In the genomic region with DNA sequence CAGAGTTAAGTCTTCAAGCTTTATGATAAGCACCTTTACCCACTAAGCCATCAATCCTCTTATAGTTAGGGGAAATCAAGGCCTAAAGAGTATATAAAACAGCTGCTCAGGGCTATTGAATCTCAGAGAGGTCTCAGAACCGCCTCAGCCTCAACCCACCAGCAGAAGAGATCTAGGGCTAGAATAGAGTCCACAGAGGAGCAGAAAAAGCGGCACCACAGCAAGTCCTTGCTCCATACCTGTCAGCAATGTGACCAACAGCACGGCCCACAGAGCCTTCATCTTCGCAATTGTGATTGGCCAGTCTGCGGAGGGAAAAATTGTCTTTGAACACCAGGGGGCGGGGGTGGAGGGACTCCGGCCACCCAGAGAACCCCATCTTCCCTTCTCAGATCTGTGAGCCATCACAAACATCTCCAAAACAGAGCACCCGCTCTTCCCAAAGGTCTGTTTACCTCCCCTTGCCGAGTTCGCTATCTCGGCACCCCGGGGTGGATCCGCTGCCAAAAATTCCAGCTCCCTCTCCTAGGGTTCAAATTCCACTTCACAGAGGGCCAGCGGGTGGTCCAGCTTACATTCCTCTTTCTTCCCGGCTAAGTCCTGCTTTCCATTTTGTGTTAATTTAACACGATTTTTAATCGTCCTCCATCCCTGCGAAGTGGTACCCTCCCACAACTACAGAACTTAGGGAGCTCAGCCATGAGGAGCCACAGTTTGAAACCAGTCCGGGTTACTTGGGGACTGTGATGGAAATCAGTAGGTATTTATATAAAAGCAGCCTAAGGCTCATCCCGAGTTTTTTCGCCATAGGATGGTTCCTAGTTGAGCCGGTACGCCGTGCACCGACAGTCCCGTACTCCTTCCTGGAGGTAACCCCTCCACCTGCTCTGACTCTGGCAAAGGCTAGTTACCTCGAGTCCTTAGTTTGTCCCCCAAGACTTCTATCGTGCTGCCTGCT, we compare ENCODE assay signal across 8 mouse cellular contexts. TPM values are rescaled to one million over a fixed set of nuclear protein-coding genes. Genes with fewer than 3 reads are reported as not detected.
DNase-seq lines count a peak whose midpoint lies in the region; ATAC-seq and TF ChIP-seq lines count a peak whose summit lies in the region.

No protein-coding gene starts in this region.

- TF ChIP-seq RAD21 in CH12.LX (IDR thresholded peaks at IDR 0.05; ENCODE audit: low read depth, low read length): no peak

- peak; percentile 1; the same call in 1 of the 2 replicates for TF ChIP-seq POLR2A in CH12.LX (IDR thresholded peaks at IDR 0.05; ENCODE audit: low read depth, low read length)
- TF ChIP-seq POLR2A in bone marrow, adult 2 months (IDR thresholded peaks at IDR 0.05; ENCODE audit: borderline replicate concordance, control insufficient read depth, low read depth, low read length): no peak
- TF ChIP-seq POLR2A in limb, embryonic 14.5 days (IDR thresholded peaks at IDR 0.05; ENCODE audit: borderline replicate concordance, extremely low read depth, insufficient read depth, insufficient read length): no peak

- WGBS in bone marrow, adult 2 months: 6% methylated on average over 28 of the region's 28 CpGs
- WGBS in heart, embryonic 16.5 days: 4% methylated on average over 28 of the region's 28 CpGs
- WGBS in limb, embryonic 14.5 days: 3% methylated on average over 28 of the region's 28 CpGs

- TF ChIP-seq EP300 in CH12.LX (IDR thresholded peaks at IDR 0.05; ENCODE audit: low read length): no peak

- no peak for ATAC-seq in heart, embryonic 16.5 days (replicated peaks; ENCODE audit: extremely low read depth, insufficient read depth, low FRiP score)
- ATAC-seq in limb, embryonic 14.5 days (ENCODE audit: low FRiP score, low read depth): no peak

- H3K27ac ChIP-seq in CH12.LX (ENCODE audit: insufficient read depth, low read depth): no peak overlapping the region
- H3K27ac ChIP-seq in bone marrow, adult 2 months (ENCODE audit: control insufficient read depth, insufficient read depth, low read depth, low read length, poor library complexity): peak overlapping the region; percentile 73; the same call in 1 of the 2 replicates
- H3K27ac ChIP-seq in heart, embryonic 16.5 days (ENCODE audit: low read length): peak overlapping the region; percentile 84
- no peak overlapping the region for H3K27ac ChIP-seq in limb, embryonic 14.5 days (replicated peaks; ENCODE audit: low read depth, low read length)

- H3K4me3 ChIP-seq in CH12.LX (replicated peaks in 1 of 3; ENCODE audit: low read depth in 2 of 3, low read length in 2 of 3, poor library complexity in 1 of 3): no peak overlapping the region
- peak overlapping the region; percentile 19 for H3K4me3 ChIP-seq in bone marrow, adult 2 months (replicated peaks; ENCODE audit: control insufficient read depth, low read depth, low read length)
- peak overlapping the region; percentile 60 for H3K4me3 ChIP-seq in heart, embryonic 16.5 days (ENCODE audit: low read length)
- peak overlapping the region; percentile 31 for H3K4me3 ChIP-seq in limb, embryonic 14.5 days (replicated peaks; ENCODE audit: low read length)

- no peak for TF ChIP-seq CTCF in CH12.LX (conservative IDR thresholded peaks at IDR 0.05 in 1 of 2, IDR thresholded peaks at IDR 0.05 in 1 of 2; ENCODE audit: low read depth in 2 of 2, low read length in 2 of 2)
- TF ChIP-seq CTCF in bone marrow, adult 2 months (IDR thresholded peaks at IDR 0.05; ENCODE audit: control insufficient read depth, insufficient read depth, low read length): no peak

- H3K4me2 ChIP-seq in CH12.LX (ENCODE audit: insufficient read depth, low read depth, poor library complexity, severe bottlenecking): no peak overlapping the region
- H3K4me2 ChIP-seq in heart, embryonic 16.5 days (ENCODE audit: low read depth, low read length): peak overlapping the region; percentile 81
- peak overlapping the region; percentile 73 for H3K4me2 ChIP-seq in limb, embryonic 14.5 days (replicated peaks; ENCODE audit: low read depth, low read length, severe bottlenecking)

- dilution Hi-C loops in CH12.LX (cut with MboI; ENCODE audit: extremely low pct_ligation_motif_present, extremely low pct_unique_long_range_greater_than_20kb, low sequenced_read_pairs): no loop called here

- no peaks in the 10 kb centered on the region for H3K79me2 ChIP-seq in CH12.LX (replicated peaks; ENCODE audit: control insufficient read depth, extremely low read depth, insufficient read depth, poor library complexity, severe bottlenecking)

- H3K36me3 ChIP-seq in CH12.LX (replicated peaks in 1 of 2; ENCODE audit: control insufficient read depth in 1 of 2, insufficient read depth in 1 of 2, low read length in 1 of 2): peaks cover 41 to 63% of the 10 kb centered on the region in 2 experiments
- peaks cover 14% of the 10 kb centered on the region for H3K36me3 ChIP-seq in heart, embryonic 16.5 days (ENCODE audit: control insufficient read depth, insufficient read depth)
- peaks cover 15% of the 10 kb centered on the region for H3K36me3 ChIP-seq in limb, embryonic 14.5 days (ENCODE audit: control insufficient read depth, insufficient read depth, low read length)

- in situ Hi-C loops in CH12.LX (cut with MboI; ENCODE audit: low pct_ligation_motif_present, low pct_unique_long_range_greater_than_20kb, low sequenced_read_pairs): no loop called here

- peaks cover 5% of the 10 kb centered on the region for H3K9me3 ChIP-seq in CH12.LX (replicated peaks; ENCODE audit: low read length)
- no peaks in the 10 kb centered on the region for H3K9me3 ChIP-seq in heart, embryonic 16.5 days (replicated peaks; ENCODE audit: control insufficient read depth, low read length)
- H3K9me3 ChIP-seq in limb, embryonic 14.5 days (ENCODE audit: control insufficient read depth, low read length): no peaks in the 10 kb centered on the region; the same call in 1 of the 2 replicates

- no peak for DNase-seq in CH12.LX (ENCODE audit: extremely low read depth)
- DNase-seq in limb, embryonic 14.5 days (ENCODE audit: low spot score): peak; percentile 15
- peak; percentile 55 for DNase-seq in neural tube, embryonic 10.5 days (ENCODE audit: extremely low spot score, low spot score)
- no peak for DNase-seq in frontal cortex, postnatal 36 days (ENCODE audit: low spot score in 2 of 2)
- no peak for DNase-seq in layer of hippocampus, adult 11-12 months (ENCODE audit: low spot score)
- no peak for DNase-seq in spleen, postnatal 14 days (ENCODE audit: low spot score in 2 of 2)

- peaks cover 6 to 35% of the 10 kb centered on the region in 2 experiments; a peak in 3 of 4 replicates for H3K4me1 ChIP-seq in CH12.LX (ENCODE audit: control insufficient read depth in 1 of 2, insufficient read depth in 2 of 2)
- H3K4me1 ChIP-seq in bone marrow, adult 2 months (ENCODE audit: control insufficient read depth, insufficient read depth, low read length): peaks cover 7% of the 10 kb centered on the region
- H3K4me1 ChIP-seq in heart, embryonic 16.5 days (ENCODE audit: control insufficient read depth, insufficient read depth, low read length): peaks cover 42% of the 10 kb centered on the region
- peaks cover 16% of the 10 kb centered on the region for H3K4me1 ChIP-seq in limb, embryonic 14.5 days (ENCODE audit: control insufficient read depth, insufficient read depth, low read length)

- H3K27me3 ChIP-seq in CH12.LX (replicated peaks): no peaks in the 10 kb centered on the region
- H3K27me3 ChIP-seq in heart, embryonic 16.5 days (ENCODE audit: control insufficient read depth, insufficient read depth, low read length): no peaks in the 10 kb centered on the region
- no peaks in the 10 kb centered on the region for H3K27me3 ChIP-seq in limb, embryonic 14.5 days (ENCODE audit: control insufficient read depth, insufficient read depth, low read length)

- no peak overlapping the region for H3K9ac ChIP-seq in CH12.LX (ENCODE audit: insufficient read depth, low read depth)
- H3K9ac ChIP-seq in heart, embryonic 16.5 days (ENCODE audit: low read length): peak overlapping the region; percentile 71
- H3K9ac ChIP-seq in limb, embryonic 14.5 days (ENCODE audit: low read depth, low read length, severe bottlenecking): peak overlapping the region; percentile 53

RNA-seq across cellular contexts. Expression of gene Apoe, which starts 0.8 kb away (rescaled TPM):
- 10.0 and 10.5 TPM in 2 replicates for total RNA-seq in CH12.LX (2012; rRNA removed)
- total RNA-seq in CH12.LX (2014; rRNA removed): 6.2 and 6.4 TPM in 2 replicates
- polyA plus RNA-seq in CH12.LX (2012; ENCODE audit: insufficient read length, low read depth): 16.7 and 21.4 TPM in 2 replicates
- 205 and 422 TPM in 2 replicates for polyA plus RNA-seq in bone marrow, adult 2 months (2011; ENCODE audit: insufficient read depth, insufficient read length, low replicate concordance, missing spikeins)
- 588 and 662 TPM in 2 replicates for polyA plus RNA-seq in heart, embryonic 16.5 days (2015; fragmentation: Nextera tagmentation; extraction: Ambion mirVana)
- polyA plus RNA-seq in limb, embryonic 14.5 days (2012; rRNA removed): 365 and 376 TPM in 2 replicates
- polyA plus RNA-seq in limb, embryonic 14.5 days (2014; fragmentation: Nextera tagmentation; extraction: Ambion mirVana): 413 and 469 TPM in 2 replicates

RNA-seq across cellular contexts. Expression of gene Apoc1, which starts 5.8 kb away (rescaled TPM):
- total RNA-seq in CH12.LX (2012; rRNA removed): not detected in 2 replicates
- not detected in 2 replicates for total RNA-seq in CH12.LX (2014; rRNA removed)
- not detected in 2 replicates for polyA plus RNA-seq in CH12.LX (2012; ENCODE audit: insufficient read length, low read depth)
- 48.3 and 137 TPM in 2 replicates for polyA plus RNA-seq in bone marrow, adult 2 months (2011; ENCODE audit: insufficient read depth, insufficient read length, low replicate concordance, missing spikeins)
- polyA plus RNA-seq in heart, embryonic 16.5 days (2015; fragmentation: Nextera tagmentation; extraction: Ambion mirVana): 8.9 and 9.2 TPM in 2 replicates
- 9.1 and 16.4 TPM in 2 replicates for polyA plus RNA-seq in limb, embryonic 14.5 days (2012; rRNA removed)
- polyA plus RNA-seq in limb, embryonic 14.5 days (2014; fragmentation: Nextera tagmentation; extraction: Ambion mirVana): 30.7 and 36.5 TPM in 2 replicates

RNA-seq across cellular contexts. Expression of gene Apoc4, which starts 16.9 kb away (rescaled TPM):
- total RNA-seq in CH12.LX (2012; rRNA removed): not detected in 2 replicates
- not detected in 2 replicates for total RNA-seq in CH12.LX (2014; rRNA removed)
- not detected in 2 replicates for polyA plus RNA-seq in CH12.LX (2012; ENCODE audit: insufficient read length, low read depth)
- 3.6 and 18.7 TPM in 2 replicates for polyA plus RNA-seq in bone marrow, adult 2 months (2011; ENCODE audit: insufficient read depth, insufficient read length, low replicate concordance, missing spikeins)
- polyA plus RNA-seq in heart, embryonic 16.5 days (2015; fragmentation: Nextera tagmentation; extraction: Ambion mirVana): 0.22 and 0.37 TPM in 2 replicates
- 0.14 TPM in 1 of 2 replicates, not detected in the other for polyA plus RNA-seq in limb, embryonic 14.5 days (2012; rRNA removed)
- not detected in 2 replicates for polyA plus RNA-seq in limb, embryonic 14.5 days (2014; fragmentation: Nextera tagmentation; extraction: Ambion mirVana)

RNA-seq across cellular contexts. Expression of gene Gm44805, which starts 17.0 kb away (rescaled TPM):
- total RNA-seq in CH12.LX (2012; rRNA removed) (not detected in 2 replicates), CH12.LX (2014; rRNA removed) (not detected in 2 replicates)
- polyA plus RNA-seq in CH12.LX (2012; ENCODE audit: insufficient read length, low read depth): not detected in 2 replicates
- 7.6 TPM in 1 of 2 replicates, not detected in the other for polyA plus RNA-seq in bone marrow, adult 2 months (2011; ENCODE audit: insufficient read depth, insufficient read length, low replicate concordance, missing spikeins)
- polyA plus RNA-seq in heart, embryonic 16.5 days (2015; fragmentation: Nextera tagmentation; extraction: Ambion mirVana): 0.38 TPM in 1 of 2 replicates, not detected in the other
- not detected in 2 replicates for polyA plus RNA-seq in limb, embryonic 14.5 days (2012; rRNA removed)
- polyA plus RNA-seq in limb, embryonic 14.5 days (2014; fragmentation: Nextera tagmentation; extraction: Ambion mirVana): not detected in 2 replicates

RNA-seq across cellular contexts. Expression of gene Tomm40, which starts 17.0 kb away (rescaled TPM):
- total RNA-seq in CH12.LX (2012; rRNA removed) (179 and 214 TPM in 2 replicates), CH12.LX (2014; rRNA removed) (115 TPM in 2 replicates)
- 197 and 221 TPM in 2 replicates for polyA plus RNA-seq in CH12.LX (2012; ENCODE audit: insufficient read length, low read depth)
- 19.2 and 19.3 TPM in 2 replicates for polyA plus RNA-seq in bone marrow, adult 2 months (2011; ENCODE audit: insufficient read depth, insufficient read length, low replicate concordance, missing spikeins)
- polyA plus RNA-seq in heart, embryonic 16.5 days (2015; fragmentation: Nextera tagmentation; extraction: Ambion mirVana): 146 and 158 TPM in 2 replicates
- polyA plus RNA-seq in limb, embryonic 14.5 days (2012; rRNA removed): 101 and 123 TPM in 2 replicates
- polyA plus RNA-seq in limb, embryonic 14.5 days (2014; fragmentation: Nextera tagmentation; extraction: Ambion mirVana): 124 and 129 TPM in 2 replicates

Comparison
In these comparisons a context has a peak if more than half of its experiments do, and no peak if none do; other contexts are left out.
1. DNase-seq: peak in limb, embryonic 14.5 days (single experiment) and neural tube, embryonic 10.5 days (single experiment); none in CH12.LX (single experiment), frontal cortex, postnatal 36 days (0 of 2), layer of hippocampus, adult 11-12 months (single experiment) and spleen, postnatal 14 days (0 of 2).
2. H3K27ac ChIP-seq: peak in bone marrow, adult 2 months (single experiment) and heart, embryonic 16.5 days (single experiment); none in CH12.LX (single experiment) and limb, embryonic 14.5 days (single experiment).
3. H3K4me3 ChIP-seq: peak in bone marrow, adult 2 months (single experiment), heart, embryonic 16.5 days (single experiment) and limb, embryonic 14.5 days (single experiment); none in CH12.LX (0 of 3).